Mouse (Mus musculus): ENCODE results near the gene Psmd3. TPM values are rescaled to one million over a fixed set of nuclear protein-coding genes. Genes with fewer than 3 reads are reported as not detected.
"Not testable (repeated sequence)": the region's sequence is repeated elsewhere in the genome, so short reads cannot be mapped to it uniquely, and the experiment has no call there.

Gene Psmd3
- polyA plus RNA-seq, 1 experiment from 2014 or later: 175 TPM

DNA sequence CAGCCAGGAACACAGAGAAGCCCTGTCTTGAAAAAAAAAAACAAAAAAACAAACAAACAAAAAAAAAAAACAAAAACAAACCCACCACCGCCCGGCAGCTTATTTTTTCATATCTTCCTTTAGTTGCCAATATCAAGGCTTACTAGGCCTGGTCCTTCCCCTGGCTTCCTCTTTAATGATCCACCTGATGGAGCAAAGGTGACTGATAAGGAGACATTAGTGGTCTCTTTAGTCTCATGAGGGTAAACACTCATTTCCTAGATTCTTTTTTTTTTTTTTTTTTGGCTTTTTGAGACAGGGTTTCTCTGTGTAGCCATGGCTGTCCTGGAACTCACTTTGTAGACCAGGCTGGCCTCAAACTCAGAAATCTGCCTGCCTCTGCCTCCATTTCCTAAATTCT is 54.9 kb downstream of the Psmd3 start:
- 98% methylated on average over 2 of the region's 2 CpGs for WGBS
- H3K9ac ChIP-seq (ENCODE audit: low read depth, low read length); H3K4me2 ChIP-seq (ENCODE audit: low read length); H3K4me3 ChIP-seq (ENCODE audit: low read depth, low read length); ATAC-seq; H3K9me3 ChIP-seq (replicated peaks; ENCODE audit: control insufficient read depth, low read length, poor library complexity, severe bottlenecking); H3K27me3 ChIP-seq (ENCODE audit: control insufficient read depth, insufficient read depth, low read depth, low read length); H3K27ac ChIP-seq (ENCODE audit: low read length); H3K36me3 ChIP-seq (ENCODE audit: control insufficient read depth, insufficient read depth, low read length): not testable (repeated sequence)
- H3K4me1 ChIP-seq (ENCODE audit: control insufficient read depth, insufficient read depth, low read length): peaks cover 22% of the 10 kb centered on the region

DNA sequence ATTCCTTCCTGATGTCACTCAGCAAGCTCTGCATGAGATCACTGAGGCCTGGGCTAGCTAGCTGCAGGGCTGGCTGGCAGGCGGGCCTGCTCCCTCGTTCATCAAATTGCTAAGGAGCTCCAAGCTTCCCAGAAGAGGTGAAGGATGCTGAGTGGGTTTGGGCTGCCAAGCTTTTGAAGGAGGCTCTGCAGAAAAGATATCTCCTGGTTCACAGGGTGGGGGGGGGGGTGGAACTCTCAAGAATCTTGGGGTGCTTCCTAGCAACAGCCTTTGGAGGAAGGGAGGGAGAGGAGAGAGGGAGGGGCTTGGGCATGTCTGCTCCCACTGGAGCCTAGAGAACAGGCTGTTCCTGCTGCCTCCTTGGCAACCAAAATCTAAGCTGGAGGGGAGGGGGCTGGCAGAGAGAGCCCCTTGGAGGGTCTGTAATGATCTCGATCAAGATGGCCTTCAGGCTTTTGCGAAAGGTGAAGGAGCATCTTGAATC is 56.1 kb downstream of the Psmd3 start:
- H3K4me2 ChIP-seq (ENCODE audit: low read length): peak overlapping the region; percentile 24; the same call in 1 of the 2 replicates
- no peaks in the 10 kb centered on the region for H3K27me3 ChIP-seq (ENCODE audit: control insufficient read depth, insufficient read depth, low read depth, low read length)
- no peak overlapping the region for H3K4me3 ChIP-seq (ENCODE audit: low read depth, low read length)
- no peaks in the 10 kb centered on the region for H3K36me3 ChIP-seq (ENCODE audit: control insufficient read depth, insufficient read depth, low read length)
- H3K4me1 ChIP-seq (ENCODE audit: control insufficient read depth, insufficient read depth, low read length): peaks cover 24% of the 10 kb centered on the region
- H3K9ac ChIP-seq (ENCODE audit: low read depth, low read length): peak overlapping the region; percentile 11; the same call in 1 of the 2 replicates
- H3K27ac ChIP-seq (ENCODE audit: low read length): peak overlapping the region; percentile 56
- H3K9me3 ChIP-seq (replicated peaks; ENCODE audit: control insufficient read depth, low read length, poor library complexity, severe bottlenecking): no peaks in the 10 kb centered on the region
- no peak for ATAC-seq
- 18% methylated on average over 4 of the region's 4 CpGs for WGBS

DNA sequence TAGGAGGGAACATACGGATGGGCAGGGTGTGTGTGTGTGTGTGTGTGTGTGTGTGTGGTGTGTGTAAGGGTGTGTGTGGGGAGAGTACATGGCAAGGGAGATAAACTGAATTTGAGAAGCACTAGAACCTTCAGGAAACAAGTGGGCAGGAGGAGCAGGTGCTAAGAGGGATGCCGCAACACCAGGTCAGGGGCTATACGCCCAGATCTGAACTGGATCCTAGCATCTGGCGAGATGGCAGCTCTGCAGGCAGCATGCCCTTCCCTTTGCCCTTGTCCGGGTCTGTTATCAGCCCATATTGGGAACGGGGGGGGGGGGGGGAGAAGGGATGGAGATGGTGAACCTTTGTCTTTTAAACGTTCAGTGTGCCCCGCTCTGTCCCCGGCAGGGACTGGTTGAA is 56.6 kb downstream of the Psmd3 start:
- 55% methylated on average over 8 of the region's 9 CpGs for WGBS
- Histone ChIP-seq H3K4me1 (ENCODE audit: control insufficient read depth, insufficient read depth, low read length) (peaks cover 27% of the 10 kb centered on the region), H3K27me3 (ENCODE audit: control insufficient read depth, insufficient read depth, low read depth, low read length) (no peaks in the 10 kb centered on the region), H3K9me3 (replicated peaks; ENCODE audit: control insufficient read depth, low read length, poor library complexity, severe bottlenecking) (no peaks in the 10 kb centered on the region), H3K36me3 (ENCODE audit: control insufficient read depth, insufficient read depth, low read length) (no peaks in the 10 kb centered on the region), H3K27ac (ENCODE audit: low read length) (peak overlapping the region; percentile 56), H3K4me3 (ENCODE audit: low read depth, low read length) (no peak overlapping the region), H3K4me2 (ENCODE audit: low read length) (peak overlapping the region; percentile 24; the same call in 1 of the 2 replicates), H3K9ac (ENCODE audit: low read depth, low read length) (peak overlapping the region; percentile 11; the same call in 1 of the 2 replicates)
- ATAC-seq: no peak

DNA sequence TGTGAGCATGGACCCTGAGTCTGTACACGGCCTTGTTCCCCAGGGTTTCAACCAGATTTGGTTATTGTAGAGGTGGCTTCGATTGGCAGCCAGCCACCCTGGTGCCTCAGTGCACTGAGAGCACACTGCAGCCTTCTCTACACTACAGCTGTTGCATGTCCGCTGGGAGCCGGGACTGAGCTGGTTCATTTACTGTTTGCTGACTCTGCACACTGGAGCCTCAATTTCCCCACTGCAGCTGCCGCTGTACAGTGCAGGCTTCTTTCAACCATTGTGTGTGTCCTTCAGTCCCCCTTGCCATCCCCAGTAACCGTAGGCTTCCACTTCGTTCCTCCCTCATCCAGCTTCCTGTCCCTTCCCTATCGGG is 57.7 kb downstream of the Psmd3 start:
- H3K27ac ChIP-seq (ENCODE audit: low read length): peak overlapping the region; percentile 100
- WGBS: 4% methylated on average over 8 of the region's 8 CpGs
- H3K4me1 ChIP-seq (ENCODE audit: control insufficient read depth, insufficient read depth, low read length): peaks cover 38% of the 10 kb centered on the region
- H3K4me3 ChIP-seq (ENCODE audit: low read depth, low read length): peak overlapping the region; percentile 83
- peak overlapping the region; percentile 96 for H3K9ac ChIP-seq (ENCODE audit: low read depth, low read length)
- H3K27me3 ChIP-seq (ENCODE audit: control insufficient read depth, insufficient read depth, low read depth, low read length): no peaks in the 10 kb centered on the region
- peak overlapping the region; percentile 93 for H3K4me2 ChIP-seq (ENCODE audit: low read length)
- ATAC-seq: no peak
- H3K9me3 ChIP-seq (replicated peaks; ENCODE audit: control insufficient read depth, low read length, poor library complexity, severe bottlenecking): no peaks in the 10 kb centered on the region
- H3K36me3 ChIP-seq (ENCODE audit: control insufficient read depth, insufficient read depth, low read length): no peaks in the 10 kb centered on the region

DNA sequence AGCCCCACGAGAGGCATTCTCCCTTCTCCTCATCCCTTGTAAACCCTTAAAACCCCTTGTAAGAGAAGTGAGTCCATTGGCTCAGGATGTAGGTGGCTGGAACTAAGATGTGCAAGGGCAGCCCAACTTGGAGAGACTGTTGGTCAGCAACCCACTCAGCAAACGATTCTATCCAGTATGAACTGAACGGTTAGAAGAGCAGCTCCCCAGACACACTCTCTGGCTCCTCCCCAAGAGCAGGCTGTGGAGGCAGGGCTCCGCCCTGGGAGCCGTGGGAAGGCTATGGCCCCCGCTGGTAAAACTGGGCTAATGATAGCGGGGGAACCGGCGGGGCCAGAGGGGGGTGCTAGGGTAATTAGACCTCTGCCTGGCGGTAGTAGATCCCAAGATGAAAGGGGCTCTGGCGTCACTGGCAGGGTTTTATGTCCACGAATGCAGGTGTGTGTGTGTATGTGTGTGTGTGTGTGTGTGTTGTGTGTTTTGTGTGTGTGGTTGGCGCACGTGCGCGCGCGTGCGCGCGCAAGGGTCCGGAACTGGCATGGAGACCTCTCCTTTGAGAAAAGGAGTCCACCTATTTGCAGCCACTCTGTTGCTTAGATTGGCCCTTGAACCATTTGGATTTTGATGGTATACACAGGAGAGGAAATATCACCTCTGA is 58.2 kb downstream of the Psmd3 start, which contains the start of gene Thra:
Thra (plus strand) TSS at position 246 of the 658 bp plus-strand sequence.
- Histone ChIP-seq H3K27me3 (ENCODE audit: control insufficient read depth, insufficient read depth, low read depth, low read length) (no peaks in the 10 kb centered on the region), H3K9ac (ENCODE audit: low read depth, low read length) (peak within 1 kb of the TSS; percentile 96), H3K9me3 (replicated peaks; ENCODE audit: control insufficient read depth, low read length, poor library complexity, severe bottlenecking) (no peaks in the 10 kb centered on the region), H3K4me2 (ENCODE audit: low read length) (peak within 1 kb of the TSS; percentile 93), H3K4me1 (ENCODE audit: control insufficient read depth, insufficient read depth, low read length) (peaks cover 43% of the 10 kb centered on the region), H3K36me3 (ENCODE audit: control insufficient read depth, insufficient read depth, low read length) (no peaks in the 10 kb centered on the region), H3K27ac (ENCODE audit: low read length) (peak within 1 kb of the TSS; percentile 100), H3K4me3 (ENCODE audit: low read depth, low read length) (peak within 1 kb of the TSS; percentile 83)
- WGBS: under 1% methylated on average over 22 of the region's 22 CpGs
- peak; percentile 31 for ATAC-seq

DNA sequence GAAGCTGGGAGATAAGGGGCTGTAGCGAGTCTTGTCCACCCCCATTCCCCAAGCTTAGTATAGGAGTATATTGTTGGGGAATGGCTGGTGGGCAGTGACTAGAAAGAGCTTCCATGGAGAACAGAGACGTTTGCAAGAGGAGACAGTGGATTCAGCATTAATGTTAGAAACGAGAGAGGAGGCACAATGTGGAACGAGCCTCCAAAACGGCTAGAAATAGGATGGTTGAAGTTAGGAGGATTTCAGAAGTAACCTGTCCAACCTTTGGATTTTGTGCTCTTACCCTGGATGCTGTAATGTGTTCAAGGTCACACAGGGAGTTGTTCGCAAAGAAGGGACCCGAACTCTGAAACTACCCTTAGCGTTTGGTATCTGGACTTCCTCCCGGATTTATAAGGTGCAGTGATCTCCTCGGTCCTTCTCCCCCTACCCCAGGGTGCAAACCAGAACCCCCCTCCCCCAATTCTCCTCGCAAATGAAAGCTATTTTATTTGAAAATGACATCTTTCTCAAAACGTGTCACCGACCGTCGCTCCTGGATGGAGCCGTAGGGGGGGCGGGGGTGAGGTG is 58.8 kb downstream of the Psmd3 start:
- H3K4me1 ChIP-seq (ENCODE audit: control insufficient read depth, insufficient read depth, low read length): peaks cover 50% of the 10 kb centered on the region
- no peak for ATAC-seq
- under 1% methylated on average over 17 of the region's 17 CpGs for WGBS

DNA sequence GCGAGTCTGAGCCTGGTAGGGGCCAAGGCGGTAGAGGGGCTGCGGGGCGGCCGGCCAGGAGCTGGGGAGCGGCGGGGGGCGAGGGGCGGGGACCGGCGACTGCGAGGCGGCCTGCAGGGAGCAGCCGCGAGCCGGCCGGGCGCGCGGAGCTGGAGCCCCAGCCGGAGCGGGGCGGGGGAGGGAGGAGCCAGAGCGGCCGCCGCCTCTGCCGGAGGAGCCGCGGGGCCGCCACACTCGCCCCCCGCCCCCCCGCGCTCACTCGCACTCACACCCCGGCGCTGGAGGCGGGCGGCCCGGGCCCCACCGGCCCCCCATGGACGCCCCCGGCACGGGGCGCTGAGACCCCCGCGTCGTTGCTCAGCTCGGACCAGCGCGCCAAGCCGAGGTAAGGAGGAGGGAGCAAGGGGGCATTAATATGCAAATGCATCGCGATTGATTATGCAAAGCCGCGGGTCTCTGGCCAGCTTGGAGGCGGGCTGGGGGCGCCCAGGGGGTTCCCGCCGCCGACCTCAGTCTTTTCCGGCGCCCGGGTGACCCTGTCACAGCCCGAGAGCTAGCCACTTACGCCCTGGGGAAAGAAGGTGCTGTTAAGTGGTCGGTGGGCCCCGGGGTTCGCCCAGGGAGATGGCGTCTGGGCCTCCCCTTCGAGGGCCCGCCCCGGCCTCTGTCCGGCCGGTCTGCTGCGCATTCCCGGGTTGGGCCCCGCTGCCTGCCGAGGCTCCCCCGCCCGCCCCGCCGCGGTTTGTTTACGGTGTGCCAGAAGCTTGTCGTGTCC is 59.5 kb downstream of the Psmd3 start:
- Histone ChIP-seq H3K36me3 (ENCODE audit: control insufficient read depth, insufficient read depth, low read length) (no peaks in the 10 kb centered on the region), H3K4me3 (ENCODE audit: low read depth, low read length) (peak overlapping the region; percentile 83), H3K9me3 (replicated peaks; ENCODE audit: control insufficient read depth, low read length, poor library complexity, severe bottlenecking) (no peaks in the 10 kb centered on the region), H3K4me1 (ENCODE audit: control insufficient read depth, insufficient read depth, low read length) (peaks cover 56% of the 10 kb centered on the region), H3K27ac (ENCODE audit: low read length) (peak overlapping the region; percentile 100), H3K9ac (ENCODE audit: low read depth, low read length) (peak overlapping the region; percentile 96), H3K27me3 (ENCODE audit: control insufficient read depth, insufficient read depth, low read depth, low read length) (no peaks in the 10 kb centered on the region), H3K4me2 (ENCODE audit: low read length) (peak overlapping the region; percentile 93)
- WGBS: under 1% methylated on average over 68 of the region's 86 CpGs
- ATAC-seq: peak; percentile 63

More for the DNA sequence above, 58.8 kb downstream of the Psmd3 start:
- Histone ChIP-seq H3K4me2 (ENCODE audit: low read length) (peak overlapping the region; percentile 93), H3K9me3 (replicated peaks; ENCODE audit: control insufficient read depth, low read length, poor library complexity, severe bottlenecking) (no peaks in the 10 kb centered on the region), H3K36me3 (ENCODE audit: control insufficient read depth, insufficient read depth, low read length) (no peaks in the 10 kb centered on the region), H3K27me3 (ENCODE audit: control insufficient read depth, insufficient read depth, low read depth, low read length) (no peaks in the 10 kb centered on the region), H3K9ac (ENCODE audit: low read depth, low read length) (peak overlapping the region; percentile 96), H3K27ac (ENCODE audit: low read length) (peak overlapping the region; percentile 100), H3K4me3 (ENCODE audit: low read depth, low read length) (peak overlapping the region; percentile 83)

DNA sequence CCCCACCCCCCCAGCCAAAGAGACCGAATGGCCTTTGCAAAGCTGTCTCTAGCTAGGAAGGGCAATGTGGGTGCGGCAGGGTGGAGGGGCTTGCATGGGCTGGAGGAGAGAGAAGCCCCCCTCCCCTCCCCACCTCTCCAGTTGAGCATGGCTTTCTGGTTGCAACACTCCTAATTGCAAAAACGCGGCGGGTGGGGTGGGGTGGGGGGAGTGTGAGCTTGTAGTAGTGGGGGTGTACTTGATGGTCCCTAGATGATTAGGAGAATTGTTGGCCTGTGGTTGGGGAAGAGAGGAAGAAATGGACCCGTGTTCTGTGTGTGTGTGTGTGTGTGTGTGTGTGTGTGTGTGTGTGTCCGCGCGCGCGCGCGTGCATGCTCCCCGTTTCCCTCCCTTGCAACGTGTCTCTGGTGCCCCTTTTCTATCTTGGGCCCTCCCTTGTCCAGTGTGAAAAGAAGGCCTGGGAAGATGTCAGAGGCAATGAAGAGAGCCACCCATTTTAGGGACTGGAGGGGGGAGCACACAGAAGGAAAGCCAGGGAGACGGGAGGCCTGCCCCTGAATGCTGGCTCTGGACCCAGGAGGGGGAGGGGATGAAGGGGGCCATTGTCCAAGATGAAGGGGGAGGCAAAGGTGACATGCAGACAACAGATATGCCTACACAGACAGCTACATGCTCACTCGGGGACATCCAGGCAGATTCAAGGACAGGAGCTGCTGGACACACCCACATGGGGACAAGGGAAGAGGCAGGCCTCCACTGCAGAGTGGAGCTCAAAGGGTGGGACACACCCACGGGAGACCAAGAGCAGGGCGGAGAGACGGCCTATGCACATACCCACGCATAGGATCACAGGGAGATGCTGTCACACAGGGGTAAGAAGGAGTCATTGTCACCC is 60.3 kb downstream of the Psmd3 start:
- Histone ChIP-seq H3K27ac (ENCODE audit: low read length) (peak overlapping the region; percentile 100), H3K4me3 (ENCODE audit: low read depth, low read length) (peak overlapping the region; percentile 83), H3K36me3 (ENCODE audit: control insufficient read depth, insufficient read depth, low read length) (no peaks in the 10 kb centered on the region), H3K4me2 (ENCODE audit: low read length) (peak overlapping the region; percentile 93), H3K9ac (ENCODE audit: low read depth, low read length) (peak overlapping the region; percentile 96), H3K9me3 (replicated peaks; ENCODE audit: control insufficient read depth, low read length, poor library complexity, severe bottlenecking) (no peaks in the 10 kb centered on the region), H3K4me1 (ENCODE audit: control insufficient read depth, insufficient read depth, low read length) (peaks cover 63% of the 10 kb centered on the region), H3K27me3 (ENCODE audit: control insufficient read depth, insufficient read depth, low read depth, low read length) (no peaks in the 10 kb centered on the region)
- ATAC-seq: peak; percentile 14
- 1% methylated on average over 20 of the region's 21 CpGs for WGBS
